Mouse (Mus musculus) embryonic facial prominence, embryonic 14.5 days (tissue): Measurements from ENCODE around the gene Josd2. TPM values are rescaled to one million over a fixed set of nuclear protein-coding genes. Genes with fewer than 3 reads are reported as not detected.

Experiments used
- ATAC-seq: fragments of 200-750 bp; cut with Nextera tagmentation; 2 replicates; pipeline ENCODE4 v1.8.0; 2017; ENCODE audit warnings: low read depth, moderate number of reproducible peaks, moderate TSS enrichment
- DNase-seq: peaks from one replicate; pipeline ENCODE4 v3.0.0-alpha.2; 2015; ENCODE audit warnings: low spot score
- H3K27ac ChIP-seq: fragments of 300-500 bp; sonication (generic); replicated peaks from 2 replicates; pipeline ENCODE4 v1.5.1; 2014; ENCODE audit warnings: low read depth, mild to moderate bottlenecking, low read length, moderate library complexity
- H3K27me3 ChIP-seq: fragments of 300-500 bp; sonication (generic); replicated peaks from 2 replicates; pipeline ENCODE4 v1.6.1; 2014; ENCODE audit warnings: low read length; ENCODE audit not compliant: control insufficient read depth, insufficient read depth
- H3K36me3 ChIP-seq: fragments of 300-500 bp; sonication (generic); 2 replicates; pipeline ENCODE4 v1.6.1; 2014; ENCODE audit warnings: low read length, mixed read lengths; ENCODE audit not compliant: control insufficient read depth, insufficient read depth
- H3K4me1 ChIP-seq: fragments of 300-500 bp; sonication (generic); 2 replicates; pipeline ENCODE4 v1.6.1; 2014; ENCODE audit warnings: antibody characterized with exemption, low read length; ENCODE audit not compliant: control insufficient read depth, insufficient read depth
- H3K4me2 ChIP-seq: fragments of 300-500 bp; sonication (generic); 2 replicates; pipeline ENCODE4 v1.6.1; 2014; ENCODE audit warnings: low read depth, mild to moderate bottlenecking, low read length, moderate library complexity, mixed read lengths
- H3K4me3 ChIP-seq: fragments of 300-500 bp; sonication (generic); 2 replicates; pipeline ENCODE4 v1.5.1; 2014; ENCODE audit warnings: low read depth, mild to moderate bottlenecking, low read length
- H3K9ac ChIP-seq: fragments of 300-500 bp; sonication (generic); 2 replicates; pipeline ENCODE4 v1.6.1; 2014; ENCODE audit warnings: low read depth, mild to moderate bottlenecking, low read length, moderate library complexity, mixed read lengths
- H3K9me3 ChIP-seq: fragments of 300-500 bp; sonication (generic); 2 replicates; pipeline ENCODE4 v1.6.1; 2016; ENCODE audit warnings: low read length; ENCODE audit not compliant: control insufficient read depth
- WGBS: fragments of 180-500 bp; shearing (Covaris S2); extraction: QIAGEN DNeasy Blood & Tissue Kit; methylation state at CpG from one replicate; pipeline ENCODE4 v1.1.7; 2014; 5-methylcytosine and 5-hydroxymethylcytosine counted together
- polyA plus RNA-seq: library from polyadenylated mRNA; unstranded; fragments of >200 nt; fragmentation: Nextera tagmentation; extraction: Ambion mirVana; gene quantifications from 2 replicates; pipeline ENCODE4 v1.2.1, GENCODE M21; 2014

Gene Josd2
- polyA plus RNA-seq: 91.2 and 92.8 TPM in 2 replicates

GRCm38 (mm10) chr7:44467811-44468411 lies at the start of gene Josd2:
Josd2 (plus strand) TSS chr7:44467980.
- 0 out of 2 replicates have a peak, but pooled peaks cover 9% of the 10 kb centered on the region for H3K36me3 ChIP-seq
- DNase-seq (peak; percentile 99), ATAC-seq (peak; percentile 97)
- peaks cover 12% of the 10 kb centered on the region for H3K27me3 ChIP-seq
- peak within 1 kb of the TSS; percentile 86 for H3K9ac ChIP-seq
- H3K4me2 ChIP-seq: peak within 1 kb of the TSS; percentile 80
- no peaks in the 10 kb centered on the region for H3K9me3 ChIP-seq
- peak within 1 kb of the TSS; percentile 76 for H3K4me3 ChIP-seq
- H3K4me1 ChIP-seq: peaks cover 9% of the 10 kb centered on the region
- under 1% methylated on average over 41 of the region's 42 CpGs for WGBS
- H3K27ac ChIP-seq: peak within 1 kb of the TSS; percentile 75; the same call in 1 of the 2 replicates

- DNase-seq (no peak), ATAC-seq (no peak)
- 6% methylated on average over 8 of the region's 8 CpGs for WGBS
- peaks cover 32% of the 10 kb centered on the region for H3K27me3 ChIP-seq
- no peaks in the 10 kb centered on the region for H3K36me3 ChIP-seq
- peak overlapping the region; percentile 76 for H3K4me2 ChIP-seq
- no peak overlapping the region for H3K9ac ChIP-seq
- no peaks in the 10 kb centered on the region for H3K9me3 ChIP-seq
- H3K27ac ChIP-seq: no peak overlapping the region
- peaks cover 5% of the 10 kb centered on the region; the same call in 1 of the 2 replicates for H3K4me1 ChIP-seq
- peak overlapping the region; percentile 61 for H3K4me3 ChIP-seq
Measured at GRCm38 (mm10) chr7:44427666-44428065, 40.1 kb upstream of the Josd2 start.

GRCm38 (mm10) chr7:44428171-44428950 lies 39.4 kb upstream of the Josd2 start:
- Histone ChIP-seq H3K4me1 (peaks cover 5% of the 10 kb centered on the region; the same call in 1 of the 2 replicates), H3K4me2 (peak overlapping the region; percentile 76), H3K27me3 (peaks cover 32% of the 10 kb centered on the region), H3K9ac (peak overlapping the region; percentile 71), H3K9me3 (no peaks in the 10 kb centered on the region), H3K4me3 (peak overlapping the region; percentile 61), H3K36me3 (no peaks in the 10 kb centered on the region), H3K27ac (peak overlapping the region; percentile 67; the same call in 1 of the 2 replicates)
- ATAC-seq: peak; percentile 39; the same call in 1 of the 2 replicates
- DNase-seq: peak; percentile 72
- WGBS: 2% methylated on average over 17 of the region's 38 CpGs

GRCm38 (mm10) chr7:44428968-44429521 lies 38.7 kb upstream of the Josd2 start, which contains the start of gene Lrrc4b:
Lrrc4b (plus strand) TSS chr7:44429018.
- 0% methylated on average over 7 of the region's 69 CpGs for WGBS
- Histone ChIP-seq H3K9ac (peak within 1 kb of the TSS; percentile 71), H3K36me3 (no peaks in the 10 kb centered on the region), H3K4me2 (peak within 1 kb of the TSS; percentile 76), H3K4me1 (peaks cover 5% of the 10 kb centered on the region; the same call in 1 of the 2 replicates), H3K27ac (peak within 1 kb of the TSS; percentile 67), H3K9me3 (no peaks in the 10 kb centered on the region), H3K4me3 (peak within 1 kb of the TSS; percentile 61), H3K27me3 (peaks cover 32% of the 10 kb centered on the region)
- ATAC-seq: peak; percentile 56
- DNase-seq: peak; percentile 71

- ATAC-seq (no peak), DNase-seq (no peak)
- peak overlapping the region; percentile 76 for H3K4me2 ChIP-seq
- peak overlapping the region; percentile 71 for H3K9ac ChIP-seq
- 6% methylated on average over 26 of the region's 32 CpGs for WGBS
- H3K27me3 ChIP-seq: peaks cover 32% of the 10 kb centered on the region
- peaks cover 5% of the 10 kb centered on the region; the same call in 1 of the 2 replicates for H3K4me1 ChIP-seq
- no peak overlapping the region for H3K27ac ChIP-seq
- no peaks in the 10 kb centered on the region for H3K9me3 ChIP-seq
- H3K4me3 ChIP-seq: peak overlapping the region; percentile 61
- no peaks in the 10 kb centered on the region for H3K36me3 ChIP-seq
Measured at GRCm38 (mm10) chr7:44429534-44430488, 38.0 kb upstream of the Josd2 start.

GRCm38 (mm10) chr7:44432550-44432949 lies 35.2 kb upstream of the Josd2 start:
- H3K9me3 ChIP-seq: no peaks in the 10 kb centered on the region
- no peak overlapping the region for H3K4me2 ChIP-seq
- 70% methylated on average over 6 of the region's 6 CpGs for WGBS
- H3K9ac ChIP-seq: no peak overlapping the region
- H3K4me3 ChIP-seq: no peak overlapping the region
- ATAC-seq (no peak), DNase-seq (no peak)
- H3K27me3 ChIP-seq: peaks cover 31% of the 10 kb centered on the region
- H3K36me3 ChIP-seq: no peaks in the 10 kb centered on the region
- H3K4me1 ChIP-seq: peaks cover 5% of the 10 kb centered on the region; the same call in 1 of the 2 replicates
- H3K27ac ChIP-seq: no peak overlapping the region

- H3K36me3 ChIP-seq: no peaks in the 10 kb centered on the region
- peaks cover 27% of the 10 kb centered on the region for H3K27me3 ChIP-seq
Measured at GRCm38 (mm10) chr7:44433371-44433770, 34.4 kb upstream of the Josd2 start.

More at GRCm38 (mm10) chr7:44433371-44433770, 34.4 kb upstream of the Josd2 start:
- Histone ChIP-seq H3K9ac (no peak overlapping the region), H3K4me1 (peaks cover 5% of the 10 kb centered on the region; the same call in 1 of the 2 replicates), H3K4me3 (no peak overlapping the region), H3K27ac (no peak overlapping the region), H3K9me3 (no peaks in the 10 kb centered on the region), H3K4me2 (no peak overlapping the region)
- under 1% methylated on average over 7 of the region's 7 CpGs for WGBS
- DNase-seq: peak; percentile 80
- peak; percentile 30; the same call in 1 of the 2 replicates for ATAC-seq
